Mouse (Mus musculus): ENCODE measurements around the gene Enho. TPM values are rescaled to one million over a fixed set of nuclear protein-coding genes. Genes with fewer than 3 reads are reported as not detected.

Gene Enho
- total RNA-seq, 2 experiments from 2014 or later, result 60.2 to 64.3 TPM

DNA sequence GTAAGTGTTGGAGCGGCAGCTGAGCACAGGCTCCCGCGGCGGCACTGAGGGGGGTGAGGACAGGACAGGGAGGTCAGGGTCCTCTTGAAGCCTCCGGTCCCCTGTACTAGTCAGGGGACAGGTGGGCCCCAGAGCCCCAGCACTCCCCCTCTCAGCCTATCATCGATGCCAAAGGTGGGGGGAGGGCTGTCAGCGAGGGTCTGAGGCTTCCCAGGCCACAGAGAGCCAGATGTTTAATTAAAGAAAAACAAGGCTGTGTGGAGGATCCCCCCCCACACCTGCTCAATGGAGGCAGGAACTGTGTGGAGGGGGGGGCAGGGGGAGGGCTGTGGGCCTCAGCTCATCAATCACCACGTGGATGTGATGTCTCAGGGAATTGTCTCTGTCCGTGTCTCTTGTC is 23.5 kb upstream of the Enho start:
- no peak for DNase-seq

DNA sequence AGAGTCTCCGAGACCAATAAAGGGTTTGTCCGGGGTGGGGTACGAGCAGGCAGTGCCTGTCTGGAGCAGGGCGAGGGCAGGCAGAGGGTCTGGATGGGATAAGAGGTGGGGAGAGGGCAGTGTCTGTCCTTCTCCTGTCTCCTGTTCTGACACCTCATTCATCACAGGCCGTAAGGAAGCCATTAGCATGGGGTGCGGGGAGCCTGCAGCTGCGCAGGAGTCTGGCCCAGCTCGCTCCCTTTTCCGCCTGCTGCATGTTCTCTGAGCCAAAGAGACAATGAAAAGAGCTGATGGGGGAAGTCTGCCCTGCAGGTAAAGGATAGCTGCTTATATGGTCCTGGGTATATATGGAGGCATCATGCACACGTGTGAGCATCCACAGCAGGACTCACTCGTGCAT is 22.6 kb upstream of the Enho start:
- DNase-seq, result no peak

DNA sequence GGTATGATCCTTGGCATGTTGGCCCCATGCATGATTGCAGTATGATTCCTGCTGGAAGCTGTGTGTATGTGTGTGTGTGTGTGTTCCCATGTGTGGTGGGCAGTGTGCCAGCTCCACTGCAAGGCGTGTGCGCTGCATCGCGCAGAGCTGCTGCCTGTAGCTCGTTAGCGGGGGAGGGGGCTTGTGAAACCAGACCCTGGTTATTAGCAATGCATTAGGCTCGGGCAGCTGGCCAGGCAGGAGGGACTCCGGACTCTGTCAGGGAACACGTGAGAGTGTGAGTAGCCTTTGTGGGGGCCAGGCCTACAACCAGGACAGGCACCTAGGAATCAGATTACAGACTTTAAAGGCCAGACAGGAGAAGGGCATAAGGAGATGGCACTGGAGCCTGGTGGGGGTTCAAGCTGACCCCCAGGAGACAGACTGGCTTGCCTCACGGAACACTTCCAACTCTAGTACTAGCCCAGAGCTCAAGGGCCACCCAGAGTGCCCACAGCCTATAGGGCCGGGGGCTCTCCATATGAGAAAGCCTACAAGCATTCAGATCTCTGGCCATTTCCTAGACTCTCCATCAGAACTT is 20.8 kb upstream of the Enho start:
- DNase-seq, result no peak

DNA sequence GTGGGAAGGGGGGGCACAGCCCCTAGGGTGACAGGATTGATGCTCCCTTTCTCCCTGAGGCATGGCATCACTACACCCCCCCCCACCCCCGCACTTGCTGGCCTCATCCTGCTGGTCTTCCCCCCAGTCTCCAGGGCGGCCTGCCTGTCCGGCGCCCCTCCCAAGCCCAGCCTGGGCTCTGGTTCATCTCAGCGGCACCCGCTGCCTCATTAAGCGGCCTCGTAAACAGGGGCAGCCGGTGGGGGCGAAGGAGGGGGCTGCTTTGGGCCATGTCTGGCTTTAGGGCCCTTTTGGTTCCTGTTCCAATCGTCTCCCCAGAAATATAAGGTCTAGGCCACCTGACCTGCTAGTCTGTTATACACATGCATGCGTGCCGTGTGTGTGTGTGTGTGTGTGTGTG is 19.4 kb upstream of the Enho start:
- no peak for DNase-seq

DNA sequence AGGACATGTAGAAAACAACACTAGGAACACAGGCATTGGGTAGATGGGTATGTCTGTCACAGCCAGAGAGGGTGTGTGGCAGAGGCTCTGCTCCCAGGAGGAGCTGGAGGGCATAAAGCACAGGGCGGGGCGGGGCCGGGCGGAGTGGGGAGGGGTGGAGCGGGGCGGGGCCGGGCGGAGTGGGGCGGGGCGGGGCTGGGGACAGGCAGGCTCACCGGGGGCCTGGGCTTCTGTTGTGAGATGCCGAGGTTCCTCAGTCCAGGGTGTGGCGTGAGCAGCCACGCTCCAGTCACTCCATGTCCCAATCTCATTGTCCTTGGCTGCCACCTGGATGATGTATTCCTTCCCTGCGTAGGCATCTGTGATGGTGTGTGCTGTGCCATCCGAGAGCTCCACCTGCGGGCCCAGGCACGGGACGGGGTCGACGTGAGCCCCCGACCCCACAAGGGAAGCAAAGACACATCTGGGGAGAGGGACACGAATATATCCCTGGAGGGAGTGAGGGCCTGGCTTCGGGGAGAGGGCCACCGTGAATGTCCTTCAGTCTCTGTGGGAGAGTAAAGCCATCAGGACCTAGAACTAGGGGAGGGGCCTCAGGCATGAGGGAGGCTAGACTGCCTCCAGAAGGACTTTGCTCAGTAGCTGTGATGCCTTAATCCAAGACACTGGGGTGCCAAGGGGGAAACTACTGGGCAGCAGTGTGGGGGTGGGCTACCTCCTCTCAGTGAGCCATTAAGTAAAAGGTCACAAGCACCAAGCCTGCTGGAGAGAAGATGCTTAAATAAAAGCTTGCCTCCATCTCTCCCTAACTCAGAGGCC is 18.7 kb upstream of the Enho start:
- DNase-seq, result no peak

DNA sequence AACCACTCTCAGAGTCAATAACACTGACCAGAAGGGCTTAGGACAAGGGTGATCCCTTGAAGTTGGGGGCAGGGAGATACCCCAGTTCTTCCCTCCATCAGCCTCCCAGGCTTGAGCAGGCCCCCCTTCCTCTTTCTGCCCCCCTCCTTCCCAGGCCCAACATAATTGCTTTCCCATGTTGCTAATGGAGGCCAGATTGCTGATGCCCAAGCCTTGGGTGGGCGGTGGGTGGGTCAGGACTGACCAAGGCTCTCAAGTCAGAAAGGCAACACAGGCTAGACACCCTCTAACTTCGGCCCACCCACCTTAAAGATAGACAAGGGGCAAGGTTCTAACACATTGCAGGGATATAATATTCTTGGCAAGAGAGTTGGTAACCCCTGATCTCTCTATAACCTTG is 15.4 kb upstream of the Enho start:
- DNase-seq, result no peak

DNA sequence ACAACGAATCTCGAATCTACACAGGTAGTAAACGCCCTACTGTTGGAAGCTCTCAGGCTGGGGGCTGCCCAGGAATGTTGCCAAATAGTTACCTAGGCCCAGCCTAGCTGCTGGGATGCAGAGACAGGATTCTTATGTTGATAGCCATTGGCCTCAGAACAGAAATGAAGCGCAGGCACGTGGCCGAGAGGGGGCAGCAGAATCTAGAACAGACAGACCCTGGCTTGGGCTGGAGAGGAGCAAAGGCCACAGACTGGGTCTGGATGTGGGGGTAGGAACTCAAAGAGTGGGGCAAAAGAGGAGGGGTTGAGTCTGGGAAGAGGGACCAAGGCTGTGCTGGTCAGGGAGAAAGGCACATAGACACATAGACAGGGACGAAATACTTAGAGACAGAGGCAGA is 14.1 kb upstream of the Enho start:
- DNase-seq, result peak in 1 of 2 experiments; percentile 48

DNA sequence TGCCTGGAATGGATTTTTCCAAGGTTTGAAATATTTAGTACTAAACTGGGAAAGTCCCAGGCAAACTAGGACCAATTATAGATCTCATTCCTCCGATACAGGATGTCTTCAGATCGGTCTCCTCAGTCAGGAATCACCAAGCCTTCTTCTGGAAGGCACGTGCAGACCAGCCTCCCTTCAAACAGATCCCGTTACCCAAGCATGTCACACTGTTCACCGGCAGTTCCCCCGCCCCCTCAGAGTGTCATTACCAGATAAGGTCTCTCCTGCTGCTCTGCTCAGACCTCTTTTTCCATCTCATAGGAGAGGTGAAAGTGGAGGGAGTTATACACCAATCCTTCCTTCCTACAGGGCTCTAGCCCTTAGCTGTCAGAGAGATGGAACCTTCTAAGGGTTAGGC is 13.6 kb upstream of the Enho start:
- no peak for DNase-seq

DNA sequence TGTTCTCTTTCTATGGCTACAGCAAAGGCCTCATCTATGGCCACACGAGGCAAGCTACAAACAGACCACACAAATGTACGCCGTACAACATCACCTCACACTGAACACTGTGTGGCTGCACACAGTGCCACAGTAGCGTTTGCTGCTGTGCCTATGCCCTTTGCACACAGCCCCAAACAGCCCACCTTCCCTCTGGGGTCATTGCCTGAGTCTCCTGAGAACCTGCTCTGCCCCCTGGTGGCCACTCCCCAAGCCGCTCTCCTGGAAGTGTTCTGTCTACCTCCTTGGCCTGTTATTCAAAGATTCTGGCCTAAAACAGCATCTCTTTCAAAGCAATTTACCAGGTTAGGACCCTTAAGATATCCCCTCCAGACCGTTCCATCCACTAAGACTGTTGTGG is 13.2 kb upstream of the Enho start:
- DNase-seq, result peak; percentile 54 to 66

DNA sequence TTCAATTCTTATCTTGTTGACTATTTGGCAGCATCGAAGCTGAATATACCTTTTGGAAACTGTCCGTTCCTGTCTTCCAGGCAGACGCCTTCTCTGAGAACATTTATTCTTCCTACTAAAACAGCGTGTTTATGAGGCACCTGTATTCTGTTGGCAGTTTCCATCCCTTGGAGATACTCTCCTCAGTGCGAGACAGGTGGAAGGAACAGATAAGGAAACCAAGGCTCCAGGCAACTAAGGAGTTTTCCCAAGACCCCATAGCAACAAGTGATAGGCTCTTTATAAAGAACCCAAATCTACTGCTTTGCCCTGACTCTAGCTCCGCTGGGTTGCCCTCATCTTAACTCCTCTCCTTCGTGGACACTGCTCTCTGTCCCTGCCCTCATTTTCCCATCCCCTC is 8.5 kb upstream of the Enho start:
- DNase-seq, result no peak

DNA sequence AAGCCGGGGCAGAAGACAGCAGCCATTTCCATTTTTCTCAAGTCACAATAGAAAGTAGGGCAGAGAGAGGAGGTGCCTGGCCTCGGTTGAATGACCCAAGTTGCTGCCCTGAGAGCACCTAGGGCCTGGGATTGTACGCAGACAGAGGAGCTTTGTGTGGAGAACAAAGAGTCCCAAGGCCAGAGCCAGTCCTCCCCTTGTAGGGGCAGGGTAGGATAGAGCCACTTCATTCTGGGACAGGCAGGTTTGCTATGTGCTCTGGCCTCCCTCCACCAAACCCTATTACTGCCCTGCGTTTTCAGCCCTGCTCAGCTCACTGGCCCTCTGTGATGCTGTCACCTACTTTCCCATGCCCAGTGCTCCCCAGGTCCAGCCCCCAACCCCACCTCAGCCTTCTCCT is 8.0 kb upstream of the Enho start:
- DNase-seq, result no peak

DNA sequence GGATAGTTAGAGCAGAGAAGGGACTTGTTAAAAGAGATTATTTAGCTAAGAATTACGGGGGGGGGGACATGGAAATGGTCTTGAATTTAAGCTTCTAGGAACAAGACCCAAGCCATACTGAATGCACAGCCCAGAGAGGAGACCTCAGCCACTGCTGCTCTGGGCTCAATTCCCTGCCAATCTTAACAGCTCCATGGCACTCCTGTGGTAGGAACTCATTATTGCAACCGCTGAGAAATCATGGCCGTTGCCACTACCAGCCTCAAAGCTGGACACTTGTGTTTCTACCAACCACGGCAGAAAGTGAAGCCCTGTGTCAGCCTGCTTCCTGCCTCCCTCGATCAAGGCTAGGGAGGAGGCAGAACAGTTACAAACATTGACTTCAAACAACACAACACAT is 5.4 kb upstream of the Enho start:
- DNase-seq, result no peak

DNA sequence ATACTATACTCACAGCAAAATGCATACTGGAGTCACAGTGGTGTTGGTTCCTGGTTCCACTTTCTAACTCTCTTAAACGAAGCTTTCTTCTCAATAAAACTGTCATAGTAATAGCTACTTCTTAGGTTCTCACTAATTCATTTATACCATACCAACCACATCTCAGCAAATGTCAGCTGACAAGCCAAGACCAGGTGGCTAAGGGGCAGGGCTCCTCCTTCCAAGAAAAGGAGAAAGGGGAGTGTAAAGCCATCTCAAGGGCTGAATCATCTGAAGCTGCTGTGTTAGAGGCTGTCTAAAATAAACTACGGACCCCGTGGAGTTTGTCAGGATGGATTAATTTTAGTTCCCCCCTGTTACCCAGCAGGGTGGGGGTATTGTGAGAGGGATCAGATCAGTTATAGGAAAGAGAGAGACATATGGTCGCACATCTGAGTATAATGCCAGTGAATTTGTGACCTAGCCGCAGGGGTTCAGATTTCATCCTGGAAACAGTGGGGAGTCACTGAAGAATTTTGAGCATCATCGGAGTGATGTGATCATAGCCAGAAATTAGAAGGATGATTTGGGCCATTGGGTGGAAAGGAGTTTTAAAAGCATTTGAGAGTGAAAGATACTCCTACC is 1.2 kb upstream of the Enho start:
- no peak for DNase-seq

DNA sequence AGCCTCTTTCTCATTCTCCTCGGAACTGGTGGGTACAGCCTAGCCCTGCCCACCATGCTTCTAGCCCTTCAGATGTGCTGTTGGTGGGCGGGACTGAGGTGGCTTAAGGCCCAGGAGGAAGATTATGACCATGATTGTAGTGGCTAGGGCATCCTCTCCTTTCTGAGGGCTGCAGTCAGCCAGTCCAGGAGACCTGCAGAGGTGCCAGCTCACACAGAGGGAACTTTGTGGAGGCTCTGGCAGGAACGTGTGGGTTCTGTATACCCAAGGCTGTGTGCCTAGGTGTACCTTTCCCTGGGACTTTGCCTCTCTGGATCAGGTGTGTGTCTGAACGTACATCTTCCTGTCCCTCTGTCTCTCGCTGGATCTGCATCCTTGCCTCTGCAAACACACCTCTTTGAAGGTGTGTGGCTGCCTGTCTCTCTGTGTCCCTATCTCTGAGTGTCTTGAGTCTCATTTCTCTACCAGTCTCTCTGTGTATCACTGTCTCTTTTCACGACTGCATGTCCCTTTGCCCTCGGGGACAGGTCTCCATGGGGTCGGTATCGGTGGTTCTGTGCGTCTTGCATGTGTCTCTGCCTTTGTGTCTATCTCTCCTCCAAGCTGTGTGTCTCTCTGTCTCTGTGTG is 796 bp downstream of the Enho start:
- no peak for DNase-seq

DNA sequence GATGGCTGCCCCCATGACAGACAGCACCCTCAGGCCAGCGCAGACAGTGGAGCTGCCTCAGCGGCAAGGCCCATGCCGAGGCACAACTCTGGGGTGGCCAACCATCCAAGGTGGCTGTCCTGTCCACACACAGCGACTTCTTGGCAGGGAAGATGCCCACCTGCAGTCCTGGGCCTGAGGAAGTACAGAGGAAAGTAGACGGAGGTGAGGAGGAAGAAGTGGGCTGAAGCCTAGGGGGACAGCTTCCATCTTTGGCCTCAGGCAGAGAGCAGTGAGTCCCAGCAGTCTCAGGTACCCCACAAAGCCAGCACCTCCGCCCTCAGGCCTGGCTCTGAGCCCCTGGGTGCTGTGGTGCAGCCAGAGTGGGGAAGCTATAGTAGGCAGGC is 1.3 kb downstream of the Enho start:
- no peak for DNase-seq

DNA sequence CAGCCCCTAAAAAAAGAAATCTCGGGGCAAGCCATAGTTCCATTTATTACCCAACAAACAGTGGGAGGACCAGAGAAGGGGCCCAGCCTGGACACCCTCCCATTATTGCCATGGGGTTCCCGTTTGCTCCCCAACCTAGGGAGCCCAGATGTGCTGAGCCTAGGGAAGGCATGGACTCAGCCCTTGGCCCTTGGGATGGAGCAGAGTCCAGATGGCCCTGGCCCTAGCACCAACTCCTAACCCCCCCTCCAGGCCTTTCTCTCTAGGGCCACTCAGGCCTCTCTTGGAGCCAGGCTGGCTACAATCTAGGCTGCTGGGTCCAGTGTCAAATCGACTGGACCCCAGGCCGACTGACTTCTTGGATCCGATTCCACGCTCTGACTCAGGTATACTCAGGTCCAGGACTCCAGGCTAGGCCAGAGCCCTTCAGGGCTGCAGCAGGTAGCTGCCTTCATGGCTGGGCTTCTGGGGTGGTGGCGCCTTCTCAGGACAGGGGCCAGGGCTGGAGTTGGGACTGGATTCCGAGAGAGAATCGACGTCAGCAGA is 1.9 kb downstream of the Enho start:
- no peak for DNase-seq

DNA sequence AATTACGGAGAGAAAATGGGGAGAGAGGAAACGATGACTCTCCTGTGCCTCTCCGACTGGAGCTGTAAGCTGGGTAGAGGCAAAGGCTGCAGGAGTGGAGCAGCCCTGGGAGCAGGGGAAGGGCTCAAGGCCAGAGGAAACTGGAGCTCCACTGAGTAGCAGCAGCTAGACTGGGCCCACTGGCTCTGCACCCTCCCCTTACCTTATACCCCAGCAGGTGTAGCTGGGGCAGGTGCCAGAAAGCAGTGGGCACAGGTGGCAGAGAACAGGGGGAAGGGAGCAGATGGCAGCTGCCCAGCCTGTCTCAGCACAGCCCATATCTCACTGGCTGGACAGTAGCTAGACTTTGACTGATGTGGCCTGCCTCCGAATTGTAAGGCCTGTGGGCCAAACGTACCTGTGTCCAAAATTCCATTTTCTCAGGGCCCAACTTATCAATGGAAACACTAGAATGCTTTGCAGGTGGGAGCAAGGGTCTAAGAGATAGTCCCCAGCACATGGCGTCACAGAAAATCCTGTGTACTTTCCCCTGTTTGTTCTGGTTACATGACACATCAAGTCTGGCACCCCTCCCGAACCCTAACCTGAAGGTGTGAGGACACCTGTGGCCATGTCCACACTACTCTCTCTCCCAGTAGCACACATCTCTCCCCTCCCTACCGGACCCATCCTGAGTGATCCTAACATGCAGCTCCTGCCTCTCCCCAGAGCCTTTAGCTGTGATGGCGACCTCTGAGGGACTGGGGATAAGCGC is 3.1 kb downstream of the Enho start:
- DNase-seq, result no peak

DNA sequence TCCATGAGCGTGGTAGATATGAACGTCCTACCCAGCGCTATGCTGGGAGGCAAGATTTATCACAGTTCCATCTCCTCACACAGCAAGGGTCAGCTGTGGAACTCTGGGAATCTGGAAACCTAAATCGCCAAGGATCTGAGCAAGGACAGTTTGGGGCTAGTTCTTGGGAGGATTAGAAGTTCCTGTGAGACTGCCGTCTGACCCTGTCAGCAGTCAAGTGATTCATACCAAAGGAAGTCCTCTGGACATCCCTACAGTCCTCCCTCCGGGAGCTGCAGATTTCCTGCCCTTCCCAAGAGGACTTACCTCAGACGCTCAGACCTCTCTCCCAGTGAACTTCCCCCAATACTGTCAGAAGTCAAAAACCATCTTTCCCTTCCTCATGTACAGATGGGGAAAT is 3.8 kb downstream of the Enho start:
- DNase-seq, result no peak

DNA sequence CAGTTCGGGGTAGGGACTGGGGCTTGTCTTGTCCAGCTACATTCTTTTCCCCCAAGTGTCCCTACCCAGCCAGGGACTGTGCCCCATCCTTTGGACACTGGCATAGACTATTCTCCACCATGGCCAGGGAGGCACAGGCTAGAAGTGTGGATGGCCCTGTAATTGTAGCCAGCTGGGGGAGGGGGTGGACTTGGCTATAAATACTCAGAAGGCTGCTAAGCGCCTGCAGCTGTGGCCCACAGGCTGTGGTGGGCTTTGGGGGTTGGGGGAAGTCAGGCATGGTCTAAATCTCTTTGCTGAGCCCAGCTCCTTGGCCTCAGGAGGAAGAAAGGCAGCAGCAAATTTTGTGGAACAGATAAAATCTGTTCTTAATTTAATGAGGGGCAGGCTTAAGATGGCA is 4.2 kb downstream of the Enho start:
- no peak for DNase-seq

DNA sequence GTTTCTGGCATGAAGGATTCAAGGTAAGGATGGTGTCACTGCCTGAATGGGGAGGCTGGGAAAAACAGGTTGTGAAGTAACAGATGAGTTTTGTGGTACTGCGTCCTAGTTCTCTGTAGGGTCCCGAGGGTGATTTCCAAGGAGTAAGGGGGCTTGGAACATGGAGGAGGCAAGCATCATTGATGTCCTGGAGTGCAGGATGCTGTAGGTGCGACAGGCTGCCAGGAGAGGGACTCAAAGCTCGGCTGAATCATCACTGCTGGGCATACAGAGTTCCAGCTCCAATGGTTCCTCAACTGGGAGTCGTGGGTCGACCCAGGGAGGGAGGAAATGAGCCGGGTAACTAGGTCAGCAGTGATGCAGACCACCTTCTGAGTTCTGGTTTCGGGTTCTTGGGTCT is 4.9 kb downstream of the Enho start:
- DNase-seq, result no peak

DNA sequence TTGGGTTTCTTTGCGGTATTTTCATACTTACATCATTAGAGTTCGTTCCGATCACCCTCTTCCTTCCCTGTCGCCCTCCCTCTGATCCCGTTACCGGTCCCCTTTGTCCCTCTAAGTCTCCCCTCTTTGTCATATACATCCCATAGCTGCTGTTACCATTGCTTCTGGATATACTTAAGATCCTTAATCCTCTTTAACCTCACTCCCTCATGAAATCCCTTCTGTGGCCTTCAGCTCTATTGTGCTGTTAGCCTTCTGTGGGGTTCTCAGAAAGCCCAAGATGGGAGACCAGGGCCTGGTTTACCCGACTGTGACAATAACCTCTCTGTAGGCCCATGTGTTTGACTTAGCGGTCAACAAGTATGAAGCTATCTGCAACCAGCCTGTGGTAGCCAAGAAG is 5.5 kb downstream of the Enho start:
- DNase-seq, result no peak

DNA sequence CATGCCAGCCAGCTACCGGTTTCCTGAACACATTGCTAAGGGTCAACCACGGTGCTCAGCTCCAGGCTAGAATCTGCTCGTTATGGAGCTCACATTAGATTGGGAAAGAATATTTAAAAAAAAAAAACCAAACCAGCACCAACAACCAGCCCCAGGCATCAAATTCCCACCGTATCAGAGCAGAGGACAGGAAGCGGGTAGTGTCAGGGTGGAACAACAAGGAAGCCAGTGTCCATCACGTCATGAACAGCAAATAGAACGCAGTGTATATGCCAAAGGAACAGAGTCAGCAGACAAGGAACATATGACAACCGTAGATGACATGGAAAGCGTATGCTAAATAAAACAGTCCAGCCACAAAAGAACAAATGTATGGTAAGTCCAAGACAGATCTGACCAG is 7.1 kb downstream of the Enho start:
- DNase-seq, result no peak

DNA sequence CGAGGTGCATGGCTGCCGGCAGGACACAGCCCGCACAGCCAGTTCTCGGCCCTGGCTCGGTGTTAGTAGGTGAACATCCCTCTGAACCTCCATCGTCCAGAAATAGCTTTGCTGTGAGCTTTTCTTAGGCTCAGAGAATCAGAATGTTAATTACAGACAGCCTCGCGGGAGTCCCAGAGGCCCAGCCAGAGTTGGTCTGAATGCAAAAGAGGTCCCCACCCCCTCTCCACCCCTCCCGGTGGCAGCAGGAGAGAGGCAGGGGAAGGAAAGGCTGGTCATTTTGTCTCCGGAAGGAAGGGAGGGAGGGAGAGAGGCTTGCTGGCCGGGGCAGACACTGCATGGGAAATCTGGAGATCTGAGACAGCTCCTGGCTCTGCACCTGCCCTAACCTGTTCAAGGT is 8.7 kb downstream of the Enho start:
- peak; percentile 41 to 55 for DNase-seq

Measured in layer of hippocampus, postnatal 36 days (tissue).